Mouse (Mus musculus): ENCODE measurements around the gene Ppip5k2. TPM values are rescaled to one million over a fixed set of nuclear protein-coding genes. Genes with fewer than 3 reads are reported as not detected.

Gene Ppip5k2
- polyA plus RNA-seq, 1 experiment from 2014 or later: 17.1 TPM

DNA sequence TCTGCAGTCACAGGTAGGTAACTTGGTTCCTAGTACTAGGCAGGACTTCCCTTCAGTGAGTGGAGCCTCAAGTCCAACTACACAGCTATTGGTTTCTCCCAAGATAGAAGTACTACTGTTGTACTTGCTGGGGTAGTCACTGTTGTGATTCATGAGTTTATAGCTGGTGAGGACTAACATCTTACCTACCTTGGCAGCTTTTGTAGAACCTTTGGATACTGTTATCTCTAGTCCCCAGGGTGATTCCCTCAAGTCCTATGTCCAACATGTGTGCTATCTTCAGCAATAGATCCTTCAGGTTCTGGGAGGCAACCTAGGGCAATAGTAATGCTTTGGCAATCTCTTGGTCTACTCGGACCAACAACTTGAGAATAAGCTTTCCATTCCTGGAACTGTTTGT is 65.6 kb downstream of the Ppip5k2 start:
- ATAC-seq (replicated peaks; ENCODE audit: low FRiP score, low read depth): no peak
- TF ChIP-seq CTCF (IDR thresholded peaks at IDR 0.05; ENCODE audit: low read depth): no peak
- H3K9me3 ChIP-seq (replicated peaks; ENCODE audit: low read length): no peaks in the 10 kb centered on the region

DNA sequence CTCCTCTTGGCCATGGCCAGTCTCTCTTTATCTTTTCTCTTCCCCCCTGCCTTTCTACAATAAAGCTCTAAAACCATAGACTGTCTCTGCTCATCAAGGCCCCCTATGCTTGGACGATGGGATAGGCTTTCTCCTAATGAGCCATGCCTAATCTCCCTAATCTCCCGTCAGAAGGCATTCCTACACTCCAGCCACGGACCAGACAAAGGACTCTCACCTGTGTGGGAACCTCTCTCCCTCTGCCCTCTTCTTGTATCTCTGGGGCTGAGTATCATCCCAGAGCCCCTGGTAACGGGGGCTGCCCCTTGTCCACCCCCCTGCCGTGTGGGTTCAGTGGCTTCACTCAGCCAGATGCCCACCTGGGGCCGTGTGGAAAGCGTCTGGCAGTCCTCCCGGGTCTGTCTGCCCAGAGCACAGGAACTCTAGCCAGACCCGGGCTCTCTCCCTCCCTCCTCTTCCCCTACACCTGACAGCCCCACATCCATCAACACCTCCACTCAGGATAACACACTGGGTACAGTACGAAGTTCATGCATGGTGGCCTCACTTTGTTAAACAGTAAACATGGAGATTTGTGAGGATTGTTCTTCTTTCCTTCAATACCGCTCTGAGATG is 71.1 kb downstream of the Ppip5k2 start:
- no peak overlapping the region for H3K27ac ChIP-seq
- no peaks in the 10 kb centered on the region for H3K9me3 ChIP-seq (replicated peaks; ENCODE audit: low read length)
- H3K9ac ChIP-seq (ENCODE audit: low read depth, low read length): no peak overlapping the region
- TF ChIP-seq CTCF (IDR thresholded peaks at IDR 0.05; ENCODE audit: low read depth): no peak
- H3K36me3 ChIP-seq (ENCODE audit: insufficient read depth, low read length): no peaks in the 10 kb centered on the region
- H3K27me3 ChIP-seq (ENCODE audit: insufficient read depth, low read length): no peaks in the 10 kb centered on the region
- H3K4me2 ChIP-seq (ENCODE audit: low read length): no peak overlapping the region
- no peaks in the 10 kb centered on the region for H3K4me1 ChIP-seq (replicated peaks; ENCODE audit: insufficient read depth, low read length)
- DNase-seq (ENCODE audit: low spot score) (no peak), ATAC-seq (replicated peaks; ENCODE audit: low FRiP score, low read depth) (peak; percentile 87)
- WGBS: 14% methylated on average over 11 of the region's 11 CpGs
- H3K4me3 ChIP-seq (replicated peaks; ENCODE audit: low read depth, low read length): no peak overlapping the region

More for the DNA sequence above, 65.6 kb downstream of the Ppip5k2 start:
- Histone ChIP-seq H3K27me3 (ENCODE audit: insufficient read depth, low read length) (no peaks in the 10 kb centered on the region), H3K9ac (ENCODE audit: low read depth, low read length) (no peak overlapping the region), H3K27ac (no peak overlapping the region), H3K36me3 (ENCODE audit: insufficient read depth, low read length) (peaks cover 7% of the 10 kb centered on the region; the same call in 1 of the 2 replicates), H3K4me1 (replicated peaks; ENCODE audit: insufficient read depth, low read length) (no peaks in the 10 kb centered on the region), H3K4me2 (ENCODE audit: low read length) (no peak overlapping the region), H3K4me3 (replicated peaks; ENCODE audit: low read depth, low read length) (no peak overlapping the region)
- no peak for DNase-seq (ENCODE audit: low spot score)
- WGBS: 79% methylated on average over 1 of the region's 1 CpGs

- Histone ChIP-seq H3K4me3 (replicated peaks; ENCODE audit: low read depth, low read length) (no peak overlapping the region), H3K9me3 (replicated peaks; ENCODE audit: low read length) (no peaks in the 10 kb centered on the region), H3K4me1 (replicated peaks; ENCODE audit: insufficient read depth, low read length) (no peaks in the 10 kb centered on the region), H3K4me2 (ENCODE audit: low read length) (no peak overlapping the region), H3K9ac (ENCODE audit: low read depth, low read length) (no peak overlapping the region), H3K36me3 (ENCODE audit: insufficient read depth, low read length) (no peaks in the 10 kb centered on the region), H3K27ac (no peak overlapping the region), H3K27me3 (ENCODE audit: insufficient read depth, low read length) (no peaks in the 10 kb centered on the region)
- DNase-seq (ENCODE audit: low spot score) (no peak), ATAC-seq (replicated peaks; ENCODE audit: low FRiP score, low read depth) (no peak)
- TF ChIP-seq CTCF (IDR thresholded peaks at IDR 0.05; ENCODE audit: low read depth): no peak
- 88% methylated on average over 1 of the region's 1 CpGs for WGBS
Measured at GRCm38 (mm10) chr1:97697273-97697672, 72.9 kb downstream of the Ppip5k2 start.

- no peaks in the 10 kb centered on the region for H3K9me3 ChIP-seq (replicated peaks; ENCODE audit: low read length)
- H3K4me3 ChIP-seq (replicated peaks; ENCODE audit: low read depth, low read length): no peak overlapping the region
- no peaks in the 10 kb centered on the region for H3K4me1 ChIP-seq (replicated peaks; ENCODE audit: insufficient read depth, low read length)
- no peak overlapping the region for H3K9ac ChIP-seq (ENCODE audit: low read depth, low read length)
- TF ChIP-seq CTCF (IDR thresholded peaks at IDR 0.05; ENCODE audit: low read depth): no peak
- ATAC-seq (replicated peaks; ENCODE audit: low FRiP score, low read depth): no peak
- no peaks in the 10 kb centered on the region for H3K36me3 ChIP-seq (ENCODE audit: insufficient read depth, low read length)
- DNase-seq (ENCODE audit: low spot score): no peak
- no peak overlapping the region for H3K4me2 ChIP-seq (ENCODE audit: low read length)
- no peak overlapping the region for H3K27ac ChIP-seq
- H3K27me3 ChIP-seq (ENCODE audit: insufficient read depth, low read length): no peaks in the 10 kb centered on the region
Measured at GRCm38 (mm10) chr1:97693825-97694224, 76.4 kb downstream of the Ppip5k2 start.

DNA sequence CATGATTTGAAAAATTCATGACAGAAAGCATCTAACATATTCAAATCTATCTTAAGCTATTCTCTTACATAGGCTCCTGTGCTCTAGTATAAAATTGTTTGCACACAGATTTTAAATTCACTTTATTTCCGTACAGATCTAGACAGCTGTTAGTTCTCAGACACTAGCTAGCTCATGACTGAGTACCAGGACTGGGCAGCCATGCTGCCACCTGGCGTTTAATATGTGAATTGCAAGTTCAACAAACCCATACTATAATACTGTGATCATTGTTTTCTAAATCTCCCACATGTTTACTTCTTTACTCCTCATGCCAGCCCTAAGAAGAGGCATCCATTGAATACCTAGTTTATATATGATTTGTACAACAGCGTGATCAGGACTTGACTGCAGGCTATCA is 81.5 kb downstream of the Ppip5k2 start:
- TF ChIP-seq CTCF (IDR thresholded peaks at IDR 0.05; ENCODE audit: low read depth): peak; percentile 81
- ATAC-seq (replicated peaks; ENCODE audit: low FRiP score, low read depth) (peak; percentile 63; the same call in 1 of the 2 replicates), DNase-seq (ENCODE audit: low spot score) (peak; percentile 59)
- 10% methylated on average over 3 of the region's 3 CpGs for WGBS
- no peaks in the 10 kb centered on the region for H3K36me3 ChIP-seq (ENCODE audit: insufficient read depth, low read length)
- no peaks in the 10 kb centered on the region for H3K27me3 ChIP-seq (ENCODE audit: insufficient read depth, low read length)
- no peaks in the 10 kb centered on the region for H3K4me1 ChIP-seq (replicated peaks; ENCODE audit: insufficient read depth, low read length)
- no peak overlapping the region for H3K4me3 ChIP-seq (replicated peaks; ENCODE audit: low read depth, low read length)
- H3K9me3 ChIP-seq (replicated peaks; ENCODE audit: low read length): no peaks in the 10 kb centered on the region
- no peak overlapping the region for H3K9ac ChIP-seq (ENCODE audit: low read depth, low read length)
- no peak overlapping the region for H3K4me2 ChIP-seq (ENCODE audit: low read length)
- no peak overlapping the region for H3K27ac ChIP-seq

- Histone ChIP-seq H3K9ac (ENCODE audit: low read depth, low read length) (no peak overlapping the region), H3K27me3 (ENCODE audit: insufficient read depth, low read length) (no peaks in the 10 kb centered on the region), H3K36me3 (ENCODE audit: insufficient read depth, low read length) (no peaks in the 10 kb centered on the region), H3K4me1 (replicated peaks; ENCODE audit: insufficient read depth, low read length) (no peaks in the 10 kb centered on the region), H3K4me3 (replicated peaks; ENCODE audit: low read depth, low read length) (no peak overlapping the region), H3K9me3 (replicated peaks; ENCODE audit: low read length) (no peaks in the 10 kb centered on the region), H3K4me2 (ENCODE audit: low read length) (no peak overlapping the region), H3K27ac (no peak overlapping the region)
- TF ChIP-seq CTCF (IDR thresholded peaks at IDR 0.05; ENCODE audit: low read depth): no peak
- no peak for DNase-seq (ENCODE audit: low spot score)
- ATAC-seq (replicated peaks; ENCODE audit: low FRiP score, low read depth): no peak
- 79% methylated on average over 4 of the region's 4 CpGs for WGBS
Measured at GRCm38 (mm10) chr1:97676526-97677177, 93.6 kb downstream of the Ppip5k2 start.

Measured in kidney, postnatal 0 days (tissue).